Mouse (Mus musculus): ENCODE measurements around the gene Plcg2.

DNA sequence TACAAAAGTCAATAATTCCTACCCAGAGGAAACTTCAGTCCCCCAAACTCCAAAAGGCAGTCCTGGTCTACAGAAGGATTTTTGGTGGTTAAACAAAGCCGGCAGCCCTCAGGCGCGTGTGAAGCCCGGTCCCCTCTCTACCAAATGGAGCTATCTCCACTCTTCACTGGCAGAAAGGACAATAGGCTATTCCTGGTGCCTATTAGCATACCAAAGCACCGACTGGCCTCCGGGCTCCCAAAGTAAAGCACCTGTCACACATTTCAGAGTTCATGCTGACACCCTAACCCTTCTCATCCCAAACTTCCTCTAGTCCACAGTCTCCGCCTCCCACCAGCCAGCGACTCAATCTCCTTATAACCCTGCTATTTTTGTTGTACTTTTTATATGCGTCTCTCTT is 4.5 kb upstream of the Plcg2 start:
- TF ChIP-seq POLR2A (IDR thresholded peaks at IDR 0.05; ENCODE audit: low read depth, low read length) (no peak), CTCF (IDR thresholded peaks at IDR 0.05; ENCODE audit: borderline replicate concordance, insufficient read depth, low read length) (no peak)
